Mouse (Mus musculus): Measurements from ENCODE around the gene Gm4922. TPM values are rescaled to one million over a fixed set of nuclear protein-coding genes. Genes with fewer than 3 reads are reported as not detected.

Gene Gm4922
- polyA plus RNA-seq (2015; fragmentation: Illumina TruSeq; extraction: RNeasy Lipid Tissue Mini Kit (QIAGEN cat#74804); ENCODE audit: insufficient read depth, low read depth, low replicate concordance), result not detected

GRCm38 (mm10) chr10:18786693-18787092 lies at the start of gene Gm4922:
TSS of gene Gm4922 (minus strand) at chr10:18786793.

DNA sequence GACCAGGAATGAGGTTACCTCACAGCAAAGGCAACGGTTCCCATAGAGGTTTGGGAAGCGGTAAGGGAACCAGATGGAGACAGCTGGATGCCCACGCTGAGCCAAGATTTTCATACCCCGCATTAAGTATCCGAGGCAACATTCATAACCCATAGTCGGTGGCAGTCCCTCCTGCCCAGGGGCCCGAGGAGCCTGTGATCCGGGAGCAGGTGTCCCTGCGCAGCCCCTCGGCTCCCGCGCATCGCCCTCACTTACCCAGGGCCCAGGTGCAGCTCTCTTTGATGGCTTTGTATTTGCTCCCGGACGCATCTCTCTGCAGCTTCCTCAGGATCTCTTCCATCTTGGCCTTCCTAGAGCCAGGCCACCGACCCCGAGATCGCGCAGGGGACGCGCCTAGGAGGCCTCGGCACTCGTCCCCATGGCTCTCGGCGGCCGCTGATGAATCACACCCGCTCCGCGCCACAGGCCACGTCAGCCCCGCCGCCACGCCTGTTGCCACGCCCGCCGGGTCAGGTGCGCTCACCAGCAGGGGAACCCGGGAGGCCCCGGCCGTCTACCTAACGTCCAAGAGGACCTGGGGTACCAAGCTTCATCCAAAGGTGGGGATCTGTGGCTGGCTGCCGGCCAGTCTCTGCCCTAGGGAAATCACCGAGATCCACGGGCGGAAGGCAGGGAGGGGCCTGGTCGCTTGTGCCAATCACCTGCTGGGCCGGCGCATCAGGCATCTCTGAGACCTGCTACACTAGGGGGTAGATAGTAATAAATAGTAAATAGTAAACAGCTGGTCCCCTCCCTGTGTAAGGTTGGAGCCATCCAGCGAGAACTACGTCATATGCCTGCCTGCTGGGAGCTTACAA lies 43.1 kb downstream of the Gm4922 start, which contains the start of gene Arfgef3:
Arfgef3 (minus strand) TSS at position 664 of the 857 bp plus-strand sequence.

Other genes with a start within 250 kb of the Gm4922 start
- 0.54 TPM for gene Hebp2, start 240.7 kb downstream of the Gm4922 start, polyA plus RNA-seq (2015; fragmentation: Illumina TruSeq; extraction: RNeasy Lipid Tissue Mini Kit (QIAGEN cat#74804); ENCODE audit: insufficient read depth, low read depth, low replicate concordance)
- 2.9 TPM for gene Arfgef3, start 42.8 kb downstream of the Gm4922 start, polyA plus RNA-seq (2015; fragmentation: Illumina TruSeq; extraction: RNeasy Lipid Tissue Mini Kit (QIAGEN cat#74804); ENCODE audit: insufficient read depth, low read depth, low replicate concordance)
- 9.2 TPM for gene Perp, start 58.2 kb upstream of the Gm4922 start, polyA plus RNA-seq (2015; fragmentation: Illumina TruSeq; extraction: RNeasy Lipid Tissue Mini Kit (QIAGEN cat#74804); ENCODE audit: insufficient read depth, low read depth, low replicate concordance)
- gene Tnfaip3, start 228.9 kb upstream of the Gm4922 start, polyA plus RNA-seq (2015; fragmentation: Illumina TruSeq; extraction: RNeasy Lipid Tissue Mini Kit (QIAGEN cat#74804); ENCODE audit: insufficient read depth, low read depth, low replicate concordance), result 1.6 TPM

Measured in pancreas, adult 10 weeks (tissue).